Mouse (Mus musculus): ENCODE data around the gene Lrrc4.
A peak's percentile ranks its signal among the peaks of the same experiment; 100 is the strongest.

The Lrrc4 gene

GRCm38 (mm10) chr6:28720391-28721171 is 111.0 kb downstream of the Lrrc4 start:
- DNase-seq: peak; percentile 35

GRCm38 (mm10) chr6:28717845-28718237 is 113.7 kb downstream of the Lrrc4 start:
- DNase-seq: no peak

DNA sequence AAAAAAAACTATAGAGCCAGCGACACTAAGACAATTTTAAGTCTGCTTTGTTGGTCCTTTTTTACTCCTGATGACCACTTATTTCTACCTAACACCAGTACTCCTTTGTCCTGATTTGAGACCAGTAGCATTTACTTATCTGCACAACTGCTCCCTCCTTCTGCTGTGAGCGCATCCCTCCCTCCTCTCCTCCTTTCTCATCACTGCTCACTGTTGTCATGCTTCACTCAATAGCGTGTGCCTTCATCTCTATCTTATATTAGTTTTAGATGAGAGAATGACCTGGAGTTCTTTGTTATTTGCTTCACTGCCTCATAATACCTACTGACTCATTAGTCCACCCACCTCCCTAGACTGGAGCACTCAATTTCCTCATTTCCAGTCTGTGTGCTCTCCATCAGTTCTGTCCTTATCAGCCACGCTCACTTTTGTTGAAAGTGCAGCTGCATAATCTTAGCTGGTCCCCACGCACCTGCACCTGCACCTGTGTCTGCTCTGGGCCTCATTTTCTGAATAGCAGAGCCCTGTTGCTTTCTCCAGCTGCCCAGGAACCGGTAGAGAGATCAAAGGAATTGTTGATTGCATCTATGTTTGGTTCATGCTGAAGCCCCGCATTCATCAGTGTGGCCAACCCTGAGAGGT is 114.2 kb downstream of the Lrrc4 start:
- no peak for DNase-seq

- DNase-seq: no peak
These were observed 121.5 kb downstream of the Lrrc4 start for GRCm38 (mm10) chr6:28710035-28710434.

GRCm38 (mm10) chr6:28706976-28707592 is 124.5 kb downstream of the Lrrc4 start:
- DNase-seq: peak; percentile 24

DNA sequence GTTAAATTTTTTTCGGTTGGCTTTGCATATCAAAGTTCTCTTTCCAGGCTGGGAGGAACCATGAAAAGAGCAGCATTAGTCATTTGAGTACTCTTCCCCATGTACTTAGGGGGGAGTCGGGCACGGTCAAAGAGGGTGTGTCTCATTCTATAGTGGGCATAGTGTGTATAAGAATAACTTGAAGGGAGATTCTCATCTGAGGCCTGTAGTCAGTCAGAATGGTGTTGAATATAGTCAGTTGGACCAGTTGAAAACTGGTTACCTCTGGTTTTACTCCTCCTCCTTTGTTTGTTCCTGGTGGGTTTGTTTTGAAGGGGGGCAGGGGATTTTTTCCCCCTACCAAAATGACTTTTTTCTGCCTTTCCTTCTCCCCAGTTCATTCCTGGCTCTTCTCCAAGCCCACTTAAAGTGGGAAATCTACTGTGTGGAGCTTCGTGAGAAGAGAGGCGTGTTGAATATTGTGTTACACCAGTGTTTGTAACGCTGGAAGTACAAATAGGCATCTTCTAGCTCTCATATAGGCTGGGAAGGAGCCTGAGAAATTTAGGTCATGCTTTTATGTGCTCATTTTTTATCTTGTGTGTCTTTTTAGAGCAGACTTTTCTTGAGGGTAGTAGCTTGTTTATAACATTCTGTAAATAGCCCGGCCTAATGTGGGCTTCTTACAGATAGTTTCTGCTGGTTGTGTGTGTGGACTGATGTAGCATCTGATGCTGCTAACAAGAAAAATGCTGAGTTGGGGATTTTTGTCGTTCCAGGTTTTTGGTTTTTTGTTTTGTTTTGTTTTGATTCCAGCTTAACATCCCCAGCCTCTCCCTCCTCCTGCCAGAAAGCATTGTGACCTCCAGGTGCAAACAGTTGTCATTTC is 125.2 kb downstream of the Lrrc4 start:
- DNase-seq: peak; percentile 21

- peak; percentile 58 for DNase-seq
These were observed 126.0 kb downstream of the Lrrc4 start for GRCm38 (mm10) chr6:28705384-28706107.

DNA sequence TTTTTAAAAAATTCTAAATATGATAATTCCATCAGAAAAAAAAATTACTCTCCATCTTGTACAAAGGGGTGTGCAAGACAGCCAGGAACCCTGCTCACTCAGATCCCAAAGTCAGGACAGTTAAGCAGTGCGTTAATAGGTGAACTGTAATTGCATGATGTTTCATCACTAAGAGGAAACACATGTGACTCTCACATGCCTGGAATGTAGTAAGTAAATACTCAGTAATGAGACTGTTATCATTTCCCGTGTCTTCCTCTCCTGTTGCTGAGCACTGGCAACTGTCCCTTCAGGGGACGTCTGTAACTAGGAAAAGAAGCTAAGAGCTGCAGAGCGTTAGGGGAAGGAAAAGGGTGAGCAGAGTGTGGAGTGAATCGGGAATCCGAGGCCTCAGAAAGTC is 126.9 kb downstream of the Lrrc4 start:
- no peak for DNase-seq

- DNase-seq: no peak
These were observed 134.3 kb downstream of the Lrrc4 start for GRCm38 (mm10) chr6:28697214-28697613.

DNA sequence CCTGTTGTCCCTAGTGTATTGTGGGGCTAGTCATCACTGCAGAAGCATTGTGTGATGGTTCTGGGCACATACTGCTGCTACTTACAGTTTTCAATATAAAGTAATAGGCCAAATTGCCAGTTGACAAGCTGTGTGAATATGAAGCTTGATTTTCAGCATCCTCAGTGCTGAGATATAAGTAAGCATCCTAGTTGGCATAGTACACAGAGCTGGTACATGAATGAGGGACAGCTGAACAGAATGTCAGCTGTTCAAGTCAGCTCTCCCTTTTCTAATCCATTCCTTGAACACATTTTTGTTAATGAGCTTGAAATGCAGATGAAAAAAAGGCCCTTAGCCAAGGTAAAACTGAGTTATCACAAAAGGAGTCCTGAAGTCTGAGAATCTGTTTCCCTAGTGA is 138.9 kb downstream of the Lrrc4 start:
- no peak for DNase-seq

DNA sequence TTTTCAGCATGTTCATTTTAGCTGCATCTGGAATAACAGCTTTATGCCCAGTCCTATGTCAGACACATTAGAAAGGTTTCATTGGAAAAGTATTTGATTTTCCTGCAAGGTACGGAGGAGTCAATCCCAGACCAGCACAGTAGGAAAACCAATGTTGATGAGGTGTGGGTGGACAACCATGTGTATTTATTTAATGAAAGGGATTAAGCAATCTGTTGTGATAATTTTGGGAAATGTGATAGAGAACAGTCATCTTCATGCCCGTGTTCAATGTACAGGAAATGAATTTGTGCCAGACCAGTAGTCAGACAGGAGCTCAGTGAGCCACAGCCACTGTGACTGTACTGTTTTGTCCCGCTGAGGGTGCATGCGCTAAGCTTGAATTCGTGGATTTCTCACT is 143.8 kb downstream of the Lrrc4 start:
- no peak for DNase-seq

DNA sequence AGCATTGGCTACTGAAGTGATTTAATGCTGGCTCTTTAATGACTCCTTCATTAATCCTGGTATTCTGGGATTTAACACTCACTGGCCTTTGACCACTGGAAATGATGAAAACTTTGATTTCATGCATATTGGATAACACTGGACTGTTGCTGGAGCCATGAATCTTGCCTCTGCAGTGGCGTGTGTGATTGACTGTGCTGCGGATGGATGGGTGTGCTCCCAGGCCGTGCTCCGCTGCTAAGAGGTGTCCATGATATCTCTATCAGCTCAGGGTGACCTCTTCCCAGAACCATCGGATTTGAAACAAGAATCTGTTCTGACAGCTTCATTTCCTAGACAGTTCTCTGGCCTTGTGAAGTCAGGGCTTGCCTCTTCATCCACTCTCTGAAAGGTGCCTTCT is 145.8 kb downstream of the Lrrc4 start:
- no peak for DNase-seq

DNA sequence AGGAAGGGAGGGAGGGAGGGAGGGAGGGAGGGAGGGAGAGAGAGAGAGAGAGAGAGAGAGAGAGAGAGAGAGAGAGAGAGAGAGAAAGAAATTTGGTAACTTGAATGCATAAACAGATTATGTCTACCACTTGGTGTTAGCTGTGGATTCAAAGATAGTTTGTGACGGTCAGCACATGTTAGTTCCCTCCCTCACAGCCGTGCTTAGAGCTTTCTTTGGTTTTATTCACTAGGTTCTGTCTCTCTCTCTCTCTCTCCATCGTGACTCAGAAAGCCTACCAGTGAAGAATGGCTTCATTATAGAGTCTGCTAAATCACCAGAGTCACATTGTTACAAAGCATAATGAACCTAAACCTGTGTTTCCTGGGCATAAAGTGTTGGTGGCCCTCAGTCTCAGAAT is 146.5 kb downstream of the Lrrc4 start:
- no peak for DNase-seq

DNA sequence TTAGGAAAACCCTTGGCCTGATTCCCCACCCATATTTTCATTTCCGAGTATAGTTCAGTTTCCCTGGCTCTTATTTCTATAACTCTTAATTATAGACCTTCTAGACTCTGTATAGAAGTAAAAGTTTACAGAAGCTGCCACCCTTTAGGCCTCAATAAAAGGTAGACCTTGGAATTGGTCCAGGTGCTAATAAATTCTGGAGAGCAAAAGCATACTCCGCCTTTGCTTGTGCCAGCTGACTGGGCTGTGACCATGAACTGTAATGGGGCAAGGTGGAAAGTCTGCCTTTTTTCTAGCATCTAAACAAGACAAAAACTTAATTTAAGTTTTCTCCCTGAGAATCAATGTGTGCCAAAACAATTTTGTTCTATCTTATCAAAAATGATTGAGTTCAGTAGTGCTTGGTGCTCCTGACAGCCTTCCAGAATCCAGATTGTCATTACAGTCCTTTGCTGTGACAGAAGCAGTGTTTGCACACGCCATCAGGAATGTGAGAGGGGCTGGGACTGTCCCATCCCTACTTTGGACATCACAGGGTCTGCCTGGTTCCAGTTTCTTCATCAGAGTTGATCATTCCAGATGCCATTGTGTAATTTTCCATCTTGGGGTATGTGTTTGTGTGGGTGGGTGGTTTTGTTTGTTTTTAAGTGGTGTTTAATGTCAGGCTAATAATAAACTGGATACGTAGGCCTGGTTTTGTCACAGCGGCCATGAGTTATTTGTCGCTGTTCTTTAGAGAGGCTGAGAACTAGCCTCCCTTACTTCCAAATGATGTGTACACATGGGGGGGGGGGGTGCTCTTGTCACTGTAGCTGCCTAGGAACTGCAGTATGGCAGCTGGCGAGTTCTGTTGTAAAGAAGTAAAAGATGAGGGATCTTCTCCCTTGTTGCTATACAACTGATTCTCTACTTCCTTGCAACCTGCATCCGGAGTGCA is 149.8 kb downstream of the Lrrc4 start:
- DNase-seq: no peak

DNA sequence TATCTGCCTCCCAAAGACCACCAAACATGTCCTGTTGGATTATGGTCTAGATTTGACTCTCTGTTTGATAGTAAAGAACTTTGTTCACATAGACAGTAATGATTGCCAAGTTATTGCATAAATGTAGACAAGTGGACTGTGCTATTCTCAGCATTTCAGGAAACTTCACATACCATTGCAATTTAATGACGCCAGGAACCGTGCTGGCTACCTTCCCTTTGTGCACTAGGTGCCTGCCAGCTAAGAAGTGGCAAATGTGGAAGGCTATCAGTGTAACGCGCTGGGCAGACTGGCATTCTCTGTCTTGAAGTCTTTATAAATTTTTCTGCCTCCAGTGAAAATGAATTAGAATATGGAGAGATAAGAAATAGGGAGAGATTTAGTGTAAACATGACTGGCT is 151.0 kb downstream of the Lrrc4 start:
- no peak for DNase-seq

- no peak for DNase-seq
These were observed 152.7 kb downstream of the Lrrc4 start for GRCm38 (mm10) chr6:28678896-28679295.

DNA sequence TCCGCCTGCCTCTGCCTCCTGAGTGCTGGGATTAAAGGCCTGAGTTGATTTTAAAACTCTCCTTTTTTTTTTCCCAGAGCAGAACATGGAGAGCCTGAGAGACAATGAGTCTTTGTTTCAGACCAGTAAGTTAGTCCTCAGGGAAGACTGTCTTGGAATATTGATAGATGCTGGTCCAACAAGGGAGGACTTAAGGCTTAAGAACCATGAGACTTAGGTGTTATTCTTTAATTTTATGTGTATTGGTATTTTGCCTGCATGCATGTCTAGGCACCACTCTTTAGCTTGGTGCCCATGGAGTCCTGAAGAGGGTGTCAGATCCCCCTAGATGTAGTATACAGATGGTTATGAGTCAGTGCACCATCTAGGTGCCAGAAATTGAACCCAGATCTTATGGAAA is 156.9 kb downstream of the Lrrc4 start:
- DNase-seq: no peak

- no peak for DNase-seq
These were observed 159.2 kb downstream of the Lrrc4 start for GRCm38 (mm10) chr6:28672388-28672787.

GRCm38 (mm10) chr6:28669251-28669650 is 162.3 kb downstream of the Lrrc4 start:
- no peak for DNase-seq

DNA sequence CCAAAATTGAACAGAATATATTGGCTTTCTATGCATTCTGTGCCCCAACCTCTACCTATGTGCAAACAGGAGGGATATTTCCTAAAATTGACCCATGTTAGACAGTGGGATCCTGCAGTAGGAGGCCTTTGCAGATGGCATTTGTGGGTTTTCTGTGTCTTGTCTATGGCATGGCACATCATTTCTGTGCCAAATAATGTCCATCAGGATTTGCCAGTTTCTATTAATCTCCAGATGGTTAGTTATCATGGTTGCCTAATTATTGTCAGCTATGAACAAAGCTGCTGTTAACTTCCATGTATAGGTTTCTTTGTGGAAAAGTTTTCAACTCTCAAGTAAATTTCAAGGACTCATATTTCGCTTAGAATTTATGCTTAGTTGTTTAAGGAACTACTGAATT is 164.0 kb downstream of the Lrrc4 start:
- DNase-seq: no peak

DNA sequence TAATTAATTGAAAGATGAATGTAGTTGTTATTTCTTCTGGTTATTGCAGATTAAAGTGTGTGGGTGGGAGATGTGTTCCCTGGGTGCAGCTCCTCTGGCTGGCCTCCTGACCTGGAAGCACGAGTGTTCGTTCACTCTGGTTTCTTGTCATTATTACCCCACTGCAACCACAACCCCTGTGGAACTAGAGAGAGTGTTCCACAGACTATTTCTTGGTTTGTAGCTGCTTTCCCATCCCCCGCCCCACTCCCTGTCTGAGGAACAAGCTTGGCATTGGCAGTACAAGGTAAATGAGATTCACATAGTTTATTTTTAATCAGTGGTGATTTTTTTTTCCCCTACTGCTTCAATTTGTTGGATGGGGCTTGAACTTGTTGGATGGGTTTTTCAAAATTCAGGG is 166.8 kb downstream of the Lrrc4 start:
- no peak for DNase-seq
